Mouse (Mus musculus) embryonic facial prominence, embryonic 14.5 days (tissue): ENCODE results near the gene Gm6902. TPM values are rescaled to one million over a fixed set of nuclear protein-coding genes. Genes with fewer than 3 reads are reported as not detected.
"Not testable (repeated sequence)": the region's sequence is repeated elsewhere in the genome, so short reads cannot be mapped to it uniquely, and the experiment has no call there.

Experiments
- ATAC-seq: fragments of 200-750 bp; cut with Nextera tagmentation; 2 replicates; pipeline ENCODE4 v1.8.0; 2017; ENCODE audit warnings: low read depth, moderate number of reproducible peaks, moderate TSS enrichment
- DNase-seq: peaks from one replicate; pipeline ENCODE4 v3.0.0-alpha.2; 2015; ENCODE audit warnings: low spot score
- H3K27ac ChIP-seq: fragments of 300-500 bp; sonication (generic); replicated peaks from 2 replicates; pipeline ENCODE4 v1.5.1; 2014; ENCODE audit warnings: low read depth, mild to moderate bottlenecking, low read length, moderate library complexity
- H3K27me3 ChIP-seq: fragments of 300-500 bp; sonication (generic); replicated peaks from 2 replicates; pipeline ENCODE4 v1.6.1; 2014; ENCODE audit warnings: low read length; ENCODE audit not compliant: control insufficient read depth, insufficient read depth
- H3K36me3 ChIP-seq: fragments of 300-500 bp; sonication (generic); 2 replicates; pipeline ENCODE4 v1.6.1; 2014; ENCODE audit warnings: low read length, mixed read lengths; ENCODE audit not compliant: control insufficient read depth, insufficient read depth
- H3K4me1 ChIP-seq: fragments of 300-500 bp; sonication (generic); 2 replicates; pipeline ENCODE4 v1.6.1; 2014; ENCODE audit warnings: antibody characterized with exemption, low read length; ENCODE audit not compliant: control insufficient read depth, insufficient read depth
- H3K4me2 ChIP-seq: fragments of 300-500 bp; sonication (generic); 2 replicates; pipeline ENCODE4 v1.6.1; 2014; ENCODE audit warnings: low read depth, mild to moderate bottlenecking, low read length, moderate library complexity, mixed read lengths
- H3K4me3 ChIP-seq: fragments of 300-500 bp; sonication (generic); 2 replicates; pipeline ENCODE4 v1.5.1; 2014; ENCODE audit warnings: low read depth, mild to moderate bottlenecking, low read length
- H3K9ac ChIP-seq: fragments of 300-500 bp; sonication (generic); 2 replicates; pipeline ENCODE4 v1.6.1; 2014; ENCODE audit warnings: low read depth, mild to moderate bottlenecking, low read length, moderate library complexity, mixed read lengths
- H3K9me3 ChIP-seq: fragments of 300-500 bp; sonication (generic); 2 replicates; pipeline ENCODE4 v1.6.1; 2016; ENCODE audit warnings: low read length; ENCODE audit not compliant: control insufficient read depth
- WGBS: fragments of 180-500 bp; shearing (Covaris S2); extraction: QIAGEN DNeasy Blood & Tissue Kit; methylation state at CpG from one replicate; pipeline ENCODE4 v1.1.7; 2014; 5-methylcytosine and 5-hydroxymethylcytosine counted together
- polyA plus RNA-seq: library from polyadenylated mRNA; unstranded; fragments of >200 nt; fragmentation: Nextera tagmentation; extraction: Ambion mirVana; gene quantifications from 2 replicates; pipeline ENCODE4 v1.2.1, GENCODE M21; 2014

Gm6902 gene
- polyA plus RNA-seq, result not detected in 2 replicates

DNA sequence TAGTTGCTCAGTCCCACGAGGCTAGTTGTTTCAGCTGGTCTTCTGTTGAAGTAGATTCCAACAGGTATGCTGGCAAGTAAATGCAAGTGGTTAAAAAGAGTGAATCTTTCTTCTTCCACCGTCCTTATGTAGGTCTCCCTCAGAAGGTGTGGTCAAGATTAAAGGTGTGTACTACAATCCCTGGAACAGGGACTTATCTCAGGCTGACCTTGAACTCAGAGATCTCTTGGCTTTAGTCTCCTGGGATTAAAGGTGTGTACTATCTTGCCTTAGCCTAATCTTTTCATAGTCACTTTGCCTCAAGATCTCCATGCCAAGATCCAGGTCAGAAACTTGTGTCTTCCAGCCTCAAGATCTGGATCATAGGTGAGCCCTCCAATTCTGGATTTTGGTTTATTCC, at the start of gene Gm6902:
Gm6902 (minus strand) TSS at position 101 of the 400 bp plus-strand sequence.
- not testable (repeated sequence) for H3K27ac ChIP-seq, H3K27me3 ChIP-seq, H3K36me3 ChIP-seq, H3K9me3 ChIP-seq, H3K9ac ChIP-seq, ATAC-seq, H3K4me2 ChIP-seq, H3K4me1 ChIP-seq, H3K4me3 ChIP-seq, DNase-seq
- WGBS, result no CpG with 5 or more reads among the region's 2 CpGs

GRCm38 (mm10) chr7:23300892-23301291, 22.2 kb upstream of the Gm6902 start, which contains the start of gene Nlrp4e:
Gene Nlrp4e (plus strand): TSS chr7:23301192.
- not testable (repeated sequence) for H3K4me3 ChIP-seq, H3K4me2 ChIP-seq, H3K4me1 ChIP-seq, H3K27ac ChIP-seq, H3K9ac ChIP-seq, H3K9me3 ChIP-seq, H3K36me3 ChIP-seq, ATAC-seq, H3K27me3 ChIP-seq, DNase-seq
- 67% methylated on average over 3 of the region's 3 CpGs for WGBS

GRCm38 (mm10) chr7:23251582-23251981, 27.1 kb downstream of the Gm6902 start, which contains the start of gene Vmn1r166:
Gene Vmn1r166 (minus strand): TSS chr7:23251682.
- not testable (repeated sequence) for ATAC-seq
- no CpG with 5 or more reads among the region's 2 CpGs for WGBS

More at GRCm38 (mm10) chr7:23251582-23251981, 27.1 kb downstream of the Gm6902 start, which contains the start of gene Vmn1r166:
- not testable (repeated sequence) for H3K4me3 ChIP-seq, H3K4me1 ChIP-seq, DNase-seq, H3K27me3 ChIP-seq, H3K36me3 ChIP-seq, H3K9ac ChIP-seq, H3K9me3 ChIP-seq, H3K4me2 ChIP-seq, H3K27ac ChIP-seq

Other genes starting within 250 kb of the Gm6902 start
- not detected in 2 replicates for gene Vmn1r163, start 223.4 kb downstream of the Gm6902 start, polyA plus RNA-seq
- gene Gm8720, start 211.4 kb downstream of the Gm6902 start, polyA plus RNA-seq, result not detected in 2 replicates
- not detected in 2 replicates for gene Gm10662, start 134.4 kb downstream of the Gm6902 start, polyA plus RNA-seq
- gene Vmn1r165, start 61.6 kb downstream of the Gm6902 start, polyA plus RNA-seq, result not detected in 2 replicates
- not detected in 2 replicates for gene Vmn1r166, start 27.2 kb downstream of the Gm6902 start, polyA plus RNA-seq
- gene Nlrp4e, start 22.3 kb upstream of the Gm6902 start, polyA plus RNA-seq, result not detected in 2 replicates
- gene Nlrp5, start 107.0 kb upstream of the Gm6902 start, polyA plus RNA-seq, result 0.10 and 0.16 TPM in 2 replicates
- not detected in 2 replicates for gene Vmn1r167, start 228.3 kb upstream of the Gm6902 start, polyA plus RNA-seq